Mouse (Mus musculus): ENCODE measurements around the gene Cpd. TPM values are rescaled to one million over a fixed set of nuclear protein-coding genes. Genes with fewer than 3 reads are reported as not detected.

Gene Cpd
- 8.0 and 9.0 TPM in 2 replicates for polyA plus RNA-seq (2015; fragmentation: Nextera tagmentation; extraction: Ambion mirVana)

DNA sequence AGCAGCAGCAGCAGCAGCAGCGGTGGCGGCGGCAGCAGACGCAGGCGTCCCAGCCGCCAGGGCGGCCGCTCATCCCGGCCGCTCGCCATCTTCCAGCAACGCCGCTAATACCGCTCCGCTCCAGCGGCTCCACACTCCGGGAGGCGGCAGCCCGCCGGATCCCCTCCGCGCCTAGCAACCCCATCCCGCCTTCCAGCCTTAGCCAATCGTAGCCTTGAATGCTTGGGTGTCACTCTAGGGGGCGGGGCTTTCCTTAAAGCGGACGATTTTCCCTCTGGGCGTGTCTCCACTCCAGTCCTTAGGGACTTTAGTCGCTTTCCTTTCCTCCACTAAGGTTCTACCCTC lies at the start of gene Cpd:
Gene Cpd (minus strand): TSS at position 141 of the 345 bp plus-strand sequence.

DNA sequence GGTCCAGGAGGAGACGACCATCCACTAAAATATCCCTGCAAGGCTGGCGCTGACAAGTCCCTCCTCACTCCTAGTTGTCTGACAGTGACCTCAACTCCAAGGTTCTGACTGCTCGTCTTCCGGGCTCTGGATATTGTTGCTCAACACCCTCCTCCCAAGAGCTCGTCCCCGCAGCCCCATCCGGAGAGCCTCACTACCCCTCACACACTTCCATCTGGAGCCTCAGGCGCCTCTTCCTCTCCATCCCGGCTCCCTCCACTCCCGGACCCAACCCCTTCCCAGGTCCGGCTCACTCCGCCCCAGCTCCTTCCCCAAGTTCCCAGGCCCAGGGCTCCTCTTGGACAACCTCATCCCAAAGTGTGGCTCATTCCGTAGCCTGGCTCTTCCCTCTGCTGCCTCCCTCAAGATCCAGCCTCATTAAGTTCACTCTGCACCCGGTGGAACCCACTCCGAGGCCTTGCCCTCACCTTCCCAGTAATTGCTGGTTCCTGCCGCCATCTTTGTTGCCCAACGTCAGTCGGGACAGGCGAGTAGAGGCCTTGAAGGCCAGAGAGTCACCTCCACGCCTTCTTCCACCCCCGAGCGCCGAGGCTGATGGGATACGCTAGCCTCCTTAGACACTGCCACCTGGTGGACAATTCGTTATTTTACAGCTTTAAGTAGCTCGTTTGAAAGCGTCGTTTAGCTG lies 83.6 kb downstream of the Cpd start, which contains the start of gene Gosr1:
Gene Gosr1 (minus strand): TSS at position 527 of the 688 bp plus-strand sequence.

Other genes with a start within 250 kb of the Cpd start
- 18.5 and 22.1 TPM in 2 replicates for gene Abr, start 224.7 kb downstream of the Cpd start, polyA plus RNA-seq (2015; fragmentation: Nextera tagmentation; extraction: Ambion mirVana)
- not detected in 2 replicates for gene Bhlha9, start 174.5 kb downstream of the Cpd start, polyA plus RNA-seq (2015; fragmentation: Nextera tagmentation; extraction: Ambion mirVana)
- gene Trarg1, start 167.2 kb downstream of the Cpd start, polyA plus RNA-seq (2015; fragmentation: Nextera tagmentation; extraction: Ambion mirVana): 1.2 and 2.5 TPM in 2 replicates
- 18.4 and 30.7 TPM in 2 replicates for gene Gosr1, start 83.4 kb downstream of the Cpd start, polyA plus RNA-seq (2015; fragmentation: Nextera tagmentation; extraction: Ambion mirVana)
- 2.6 and 3.2 TPM in 2 replicates for gene Tmigd1, start 55.1 kb upstream of the Cpd start, polyA plus RNA-seq (2015; fragmentation: Nextera tagmentation; extraction: Ambion mirVana)
- 65.6 and 75.3 TPM in 2 replicates for gene Blmh, start 77.8 kb upstream of the Cpd start, polyA plus RNA-seq (2015; fragmentation: Nextera tagmentation; extraction: Ambion mirVana)
- gene Slc6a4, start 151.6 kb upstream of the Cpd start, polyA plus RNA-seq (2015; fragmentation: Nextera tagmentation; extraction: Ambion mirVana): 2.0 and 4.5 TPM in 2 replicates
- gene Nsrp1, start 231.4 kb upstream of the Cpd start, polyA plus RNA-seq (2015; fragmentation: Nextera tagmentation; extraction: Ambion mirVana): 55.6 and 71.5 TPM in 2 replicates

Data from adrenal gland, postnatal 0 days (tissue).